Mouse (Mus musculus) layer of hippocampus, adult 9-11 months (tissue): Measurements from ENCODE around the gene Cmtr2.

Source experiments
- DNase-seq: peaks from one replicate; pipeline ENCODE4 v3.0.0; 2022

Cmtr2 gene

DNA sequence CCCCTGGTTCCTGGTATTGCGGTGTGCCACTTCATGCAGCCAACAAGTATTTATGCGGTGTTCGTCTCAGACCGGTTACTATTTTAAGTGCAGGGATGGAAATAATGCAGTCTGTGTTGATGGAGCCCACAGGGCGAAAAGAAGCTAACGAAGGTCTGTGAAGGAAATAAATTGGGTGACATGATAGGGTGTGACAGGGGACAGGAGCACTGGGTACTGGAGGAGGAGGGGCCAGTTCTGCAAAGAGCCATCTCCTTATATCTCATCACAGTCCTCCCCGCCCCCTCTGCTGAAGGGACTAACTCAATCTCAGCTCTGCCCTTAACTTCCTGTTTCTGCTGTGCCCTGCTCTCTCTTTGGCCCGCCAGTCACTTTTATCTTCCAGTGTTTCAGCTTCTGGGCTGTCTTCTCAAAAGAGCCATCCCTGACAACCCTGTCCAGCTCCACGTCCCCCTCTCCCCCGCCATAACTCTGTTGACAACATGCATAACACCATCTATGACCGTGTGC is 50.4 kb downstream of the Cmtr2 start:
- no peak for DNase-seq

- peak; percentile 83 for DNase-seq
Measured at GRCm38 (mm10) chr8:110266741-110267140, 51.3 kb downstream of the Cmtr2 start, which contains the start of gene Hydin. Gene Hydin, plus strand, starts transcription at chr8:110266977.

DNA sequence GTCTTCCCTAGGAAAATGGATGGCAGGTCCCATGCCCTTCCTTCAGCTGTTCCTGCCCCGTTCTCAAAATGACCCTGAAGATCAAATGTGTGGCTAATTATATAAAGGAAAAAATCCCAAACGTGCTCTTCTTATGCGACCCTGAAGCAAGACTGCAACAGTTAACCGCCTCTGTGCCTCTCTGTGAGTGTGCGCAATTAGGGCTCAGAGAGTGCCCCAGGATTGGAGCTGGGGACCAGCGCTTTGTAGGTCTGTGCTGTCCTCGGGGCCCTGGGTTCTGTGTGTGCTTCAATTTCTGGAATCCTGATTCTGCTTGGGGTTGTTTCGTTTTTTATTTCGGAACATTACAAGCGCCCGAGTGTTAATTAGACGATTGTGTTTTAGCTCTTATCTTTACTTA is 51.8 kb downstream of the Cmtr2 start:
- DNase-seq = no peak

DNA sequence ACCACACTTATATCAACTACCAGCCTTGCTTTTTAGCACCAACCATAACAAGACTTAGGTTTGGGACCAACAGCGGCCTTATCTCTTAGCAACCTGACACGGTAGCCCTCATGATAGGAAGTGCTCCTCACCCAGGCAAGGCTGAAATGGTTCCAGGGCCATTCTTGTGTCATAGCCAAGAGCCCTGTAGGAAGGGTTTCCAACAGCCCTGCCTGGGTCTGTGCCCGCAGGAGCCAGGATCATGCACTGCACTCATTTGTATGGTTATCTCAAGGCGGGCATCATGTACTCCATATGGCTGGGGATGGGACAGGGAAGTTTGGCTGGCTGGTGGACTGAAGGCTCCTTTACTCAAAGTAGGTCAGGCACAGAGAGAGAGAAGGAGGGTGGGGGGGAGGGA is 55.2 kb downstream of the Cmtr2 start:
- DNase-seq = no peak

- DNase-seq = no peak
Measured at GRCm38 (mm10) chr8:110273394-110273793, 57.9 kb downstream of the Cmtr2 start.
